Mouse (Mus musculus) Patski (cell line): ENCODE measurements around the gene Esr1. TPM values are rescaled to one million over a fixed set of nuclear protein-coding genes. Genes with fewer than 3 reads are reported as not detected.

Experiments
- ATAC-seq: fragments of 100-300 bp; one replicate; pipeline ENCODE4 v1.8.0; 2021
- CTCF ChIA-PET: fragments of 350-600 bp; sonication (Branson Sonifier 250); formaldehyde crosslinking; loops from one replicate; lab custom pipeline; 2022; ENCODE audit warnings: inconsistent platforms; lab: Charles Lee
- POLR2A ChIA-PET: fragments of 350-600 bp; sonication (Branson Sonifier 250); formaldehyde crosslinking; loops from one replicate; lab custom pipeline; 2022; ENCODE audit warnings: antibody characterized with exemption, inconsistent platforms; lab: Charles Lee
- DNase-seq: peaks from one replicate; pipeline ENCODE4 v3.0.0-alpha.2; 2011; ENCODE audit warnings: low read depth, low spot score
- H3K27me3 ChIP-seq: fragments of 371-371 bp; one replicate; pipeline ENCODE4 v1.5.1; 2021
- CTCF ChIP-seq: fragments of 100-300 bp; IDR thresholded peaks from one replicate; pipeline ENCODE4 v1.5.1; 2021
- in situ Hi-C: fragments of 300-500 bp; cut with MboI; formaldehyde crosslinking; loops from 3 replicates; pipeline ENCODE4 v1.11.1; 2018; ENCODE audit warnings: low pct_unique_long_range_greater_than_20kb, mixed read lengths
- polyA plus RNA-seq: library from polyadenylated mRNA; unstranded; gene quantifications from one replicate; pipeline ENCODE4 v1.2.3, GENCODE M21; 2021

The Esr1 gene
- polyA plus RNA-seq, 1 experiment from 2014 or later: 0.18 TPM

- H3K27me3 ChIP-seq: no peaks in the 10 kb centered on the region
- ATAC-seq: no peak
- in situ Hi-C loops: no loop called here
- POLR2A ChIA-PET: no interaction called here
- DNase-seq: no peak
- CTCF ChIA-PET: interaction anchor here (1.1 kb wide), 1 partner anchor 13 kb away, joined by 3 read pairs; no protein-coding TSS in a partner anchor
- TF ChIP-seq CTCF: no peak
These were observed 360.6 kb downstream of the Esr1 start for GRCm38 (mm10) chr10:4972026-4972425.

- ATAC-seq (no peak), DNase-seq (no peak)
- H3K27me3 ChIP-seq: no peaks in the 10 kb centered on the region
- in situ Hi-C loops: no loop called here
- ChIA-PET CTCF (no interaction called here), POLR2A (no interaction called here)
- TF ChIP-seq CTCF: no peak
These were observed 362.9 kb downstream of the Esr1 start for GRCm38 (mm10) chr10:4974246-4974645.

DNA sequence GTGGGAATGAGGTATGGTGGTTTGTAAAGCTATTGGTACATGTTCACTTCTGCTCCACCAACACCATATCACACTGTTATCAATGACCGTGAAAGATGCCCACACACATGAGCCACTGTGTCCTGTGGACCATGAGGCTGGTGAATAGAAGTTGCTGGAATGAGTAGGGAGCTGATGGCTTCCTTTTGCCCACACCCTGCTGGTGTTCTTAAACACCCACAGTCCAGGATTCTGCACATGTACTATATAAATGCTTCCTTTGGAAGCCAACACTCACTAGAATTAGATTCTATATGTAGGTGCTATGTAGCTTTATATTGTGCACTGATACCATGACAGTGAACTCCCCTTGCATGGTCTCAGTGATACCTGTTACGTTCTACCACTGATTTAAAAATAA lies 365.2 kb downstream of the Esr1 start:
- in situ Hi-C loops: no loop called here
- ATAC-seq (no peak), DNase-seq (no peak)
- CTCF ChIA-PET: interaction anchor here (1.5 kb wide), 1 partner anchor 11 kb away, joined by 4 read pairs; no protein-coding TSS in a partner anchor
- H3K27me3 ChIP-seq: no peaks in the 10 kb centered on the region
- no peak for TF ChIP-seq CTCF
- POLR2A ChIA-PET: no interaction called here

- in situ Hi-C loops: no loop called here
- ChIA-PET POLR2A (no interaction called here), CTCF (no interaction called here)
- ATAC-seq (no peak), DNase-seq (no peak)
- no peak for TF ChIP-seq CTCF
- no peaks in the 10 kb centered on the region for H3K27me3 ChIP-seq
These were observed 366.0 kb downstream of the Esr1 start for GRCm38 (mm10) chr10:4977374-4977773.

GRCm38 (mm10) chr10:4983919-4984318 lies 372.5 kb downstream of the Esr1 start:
- TF ChIP-seq CTCF: no peak
- in situ Hi-C loops: no loop called here
- ATAC-seq: peak; percentile 89
- ChIA-PET POLR2A (no interaction called here), CTCF (no interaction called here)
- H3K27me3 ChIP-seq: no peaks in the 10 kb centered on the region
- DNase-seq: no peak

- POLR2A ChIA-PET: interaction anchor here (0.5 kb wide), 1 partner anchor 146 kb away, joined by 3 read pairs; no protein-coding TSS in a partner anchor
- CTCF ChIA-PET: no interaction called here
- peak; percentile 83 for DNase-seq
- no peak for TF ChIP-seq CTCF
- ATAC-seq: peak; percentile 75
- H3K27me3 ChIP-seq: no peaks in the 10 kb centered on the region
- in situ Hi-C loops: no loop called here
These were observed 382.4 kb downstream of the Esr1 start for GRCm38 (mm10) chr10:4993802-4994201.

DNA sequence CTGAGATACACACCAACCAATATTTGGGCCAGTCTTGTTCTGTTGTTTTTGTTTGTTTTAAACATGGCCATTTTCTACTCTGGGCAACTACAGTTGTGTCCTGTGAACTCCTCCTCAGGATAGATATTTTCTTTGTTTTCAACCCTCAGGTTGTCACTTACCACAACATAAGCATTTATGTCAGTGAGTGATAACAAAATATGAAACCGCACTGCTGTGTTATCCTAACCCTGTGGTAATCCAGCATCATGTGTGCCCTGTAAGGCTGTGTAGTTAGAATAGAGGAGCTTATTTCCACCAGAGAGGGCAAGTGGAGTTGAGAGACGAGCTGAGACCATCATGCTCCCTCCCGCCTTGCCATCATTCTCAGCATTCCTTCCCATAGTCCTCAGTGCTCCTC lies 385.2 kb downstream of the Esr1 start:
- in situ Hi-C loops: no loop called here
- DNase-seq: no peak
- ChIA-PET CTCF (no interaction called here), POLR2A (no interaction called here)
- TF ChIP-seq CTCF: no peak
- no peaks in the 10 kb centered on the region for H3K27me3 ChIP-seq
- ATAC-seq: no peak

DNA sequence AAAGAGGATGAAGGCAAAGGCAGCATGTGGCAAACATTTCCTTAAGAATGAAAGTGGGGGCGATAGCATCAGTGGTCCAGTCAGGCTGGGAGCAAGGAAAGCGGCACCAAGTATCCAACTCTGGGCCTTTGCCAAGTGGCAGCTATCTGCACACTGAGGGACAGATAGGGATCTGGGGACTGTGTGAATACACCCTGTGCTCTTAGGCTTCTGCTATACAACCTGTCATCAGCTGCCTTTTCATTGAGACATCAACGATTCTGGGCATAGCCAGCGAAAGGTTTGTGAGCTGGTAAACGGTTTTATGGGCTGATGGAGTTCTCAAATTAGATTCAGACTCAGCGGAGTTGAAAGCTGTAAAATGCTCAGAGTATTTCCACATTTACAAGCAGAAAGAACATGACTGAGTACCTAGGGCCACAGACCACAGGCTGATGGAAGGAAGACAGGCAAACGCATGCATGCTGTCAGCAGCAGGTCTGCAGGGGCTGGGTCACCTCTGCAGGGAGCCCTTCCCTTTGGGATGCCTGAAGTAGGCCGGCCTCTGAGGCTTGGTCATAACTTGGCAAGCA lies 397.5 kb downstream of the Esr1 start:
- H3K27me3 ChIP-seq: peaks cover 8% of the 10 kb centered on the region
- in situ Hi-C loops: no loop called here
- no peak for TF ChIP-seq CTCF
- ChIA-PET POLR2A (no interaction called here), CTCF (no interaction called here)
- no peak for ATAC-seq
- DNase-seq: no peak

- TF ChIP-seq CTCF: no peak
- H3K27me3 ChIP-seq: no peaks in the 10 kb centered on the region
- ChIA-PET CTCF (no interaction called here), POLR2A (no interaction called here)
- in situ Hi-C loops: no loop called here
- no peak for DNase-seq
- ATAC-seq: no peak
These were observed 400.6 kb downstream of the Esr1 start for GRCm38 (mm10) chr10:5012004-5012403.

GRCm38 (mm10) chr10:5014976-5015375 lies 403.6 kb downstream of the Esr1 start:
- no peak for ATAC-seq
- CTCF ChIA-PET: no interaction called here
- H3K27me3 ChIP-seq: no peaks in the 10 kb centered on the region
- in situ Hi-C loops: no loop called here
- no peak for TF ChIP-seq CTCF
- POLR2A ChIA-PET: no interaction called here
- no peak for DNase-seq

- ATAC-seq: no peak
- H3K27me3 ChIP-seq: no peaks in the 10 kb centered on the region
- ChIA-PET POLR2A (no interaction called here), CTCF (interaction anchor here (1.0 kb wide), 1 partner anchor 14 kb away, joined by 3 read pairs; no protein-coding TSS in a partner anchor)
- no peak for TF ChIP-seq CTCF
- DNase-seq: no peak
- in situ Hi-C loops: no loop called here
These were observed 405.8 kb downstream of the Esr1 start for GRCm38 (mm10) chr10:5017148-5017547.

DNA sequence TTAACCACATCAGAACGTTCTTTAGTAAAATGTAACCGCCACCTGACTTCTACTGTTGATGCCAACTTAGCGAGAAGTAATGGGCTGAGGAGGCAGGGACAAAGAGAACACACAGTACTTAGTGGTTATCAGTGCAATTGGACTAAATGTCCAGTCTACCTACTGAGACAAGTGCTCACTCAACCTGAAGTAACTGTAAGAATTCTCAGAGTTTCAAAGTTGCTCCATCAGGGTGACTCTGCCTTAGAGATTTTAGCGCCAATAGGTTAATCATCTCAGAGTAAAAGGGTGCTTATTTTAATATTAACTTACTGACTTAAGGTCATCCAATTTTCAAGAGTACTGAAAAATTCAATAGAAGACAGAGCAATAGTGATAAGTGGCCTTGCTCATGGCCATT lies 414.5 kb downstream of the Esr1 start:
- no peaks in the 10 kb centered on the region for H3K27me3 ChIP-seq
- TF ChIP-seq CTCF: no peak
- ChIA-PET POLR2A (no interaction called here), CTCF (no interaction called here)
- DNase-seq (no peak), ATAC-seq (no peak)
- in situ Hi-C loops: no loop called here
